Mouse (Mus musculus) adrenal gland, postnatal 4 days (tissue): ENCODE results near the gene Ribc2. TPM values are rescaled to one million over a fixed set of nuclear protein-coding genes. Genes with fewer than 3 reads are reported as not detected.

ENCODE experiments used
- DNase-seq, 2 experiments: peaks; one replicate each; pipeline ENCODE4 v3.0.0; 2021 to 2022; ENCODE audit warnings: low spot score in 2 of 2, mixed read lengths in 2 of 2
- total RNA-seq, 2 experiments: library from RNA; stranded (reverse); gene quantifications; 2 replicates each; pipeline ENCODE4 v1.2.3; 2021

Gene Ribc2
- total RNA-seq, 2 experiments from 2014 or later: not detected

DNA sequence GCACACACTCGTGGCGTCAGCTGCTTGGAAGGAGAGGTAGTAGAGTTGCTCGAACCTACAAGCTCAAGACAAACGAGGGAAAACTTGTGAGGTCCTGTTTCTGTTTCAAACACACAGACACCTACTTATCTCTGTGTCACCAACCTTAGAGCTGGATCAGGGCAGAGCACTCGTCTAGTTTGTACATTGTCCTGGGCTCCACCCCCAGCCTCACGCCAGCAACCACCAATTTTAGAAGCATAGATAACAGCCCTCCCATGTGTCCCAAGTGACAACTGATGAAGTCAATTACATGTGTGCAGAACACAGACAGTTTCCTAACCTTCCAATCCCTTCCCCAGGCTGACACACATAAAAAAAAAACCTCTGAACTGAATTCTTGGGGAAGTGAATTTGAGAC, 46.3 kb downstream of the Ribc2 start:
- DNase-seq: no peak

DNA sequence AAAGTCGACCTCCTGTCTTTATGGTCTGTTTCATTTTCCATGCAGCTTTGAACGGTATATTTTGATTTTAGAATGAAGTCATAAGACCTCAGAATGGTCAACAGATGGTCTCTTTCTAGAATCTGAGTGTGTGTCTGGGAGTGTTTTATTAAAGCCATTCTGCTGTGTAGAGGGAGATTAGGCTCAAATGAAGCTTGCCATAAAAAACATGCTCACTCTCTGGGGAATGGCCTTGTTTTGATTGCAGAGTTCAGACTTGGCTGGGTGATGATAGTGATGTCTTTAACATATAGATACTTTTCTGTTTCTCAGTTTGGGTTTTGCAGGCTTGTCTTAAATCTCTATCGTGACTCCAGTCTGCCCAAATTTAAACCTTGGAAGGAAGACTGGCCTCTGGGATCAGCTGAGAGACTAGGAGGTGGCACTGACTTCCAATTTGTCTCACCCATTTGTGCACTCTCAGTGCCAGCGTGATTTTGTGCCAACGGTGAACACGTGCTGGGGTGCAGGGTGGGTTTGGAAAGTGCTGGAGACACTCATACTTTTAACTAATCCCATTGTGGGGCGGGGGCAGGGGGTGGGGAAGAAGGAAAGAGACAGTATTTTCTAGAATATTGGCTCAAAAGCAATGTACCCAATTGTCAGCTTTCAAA, 47.8 kb downstream of the Ribc2 start:
- DNase-seq: no peak

DNA sequence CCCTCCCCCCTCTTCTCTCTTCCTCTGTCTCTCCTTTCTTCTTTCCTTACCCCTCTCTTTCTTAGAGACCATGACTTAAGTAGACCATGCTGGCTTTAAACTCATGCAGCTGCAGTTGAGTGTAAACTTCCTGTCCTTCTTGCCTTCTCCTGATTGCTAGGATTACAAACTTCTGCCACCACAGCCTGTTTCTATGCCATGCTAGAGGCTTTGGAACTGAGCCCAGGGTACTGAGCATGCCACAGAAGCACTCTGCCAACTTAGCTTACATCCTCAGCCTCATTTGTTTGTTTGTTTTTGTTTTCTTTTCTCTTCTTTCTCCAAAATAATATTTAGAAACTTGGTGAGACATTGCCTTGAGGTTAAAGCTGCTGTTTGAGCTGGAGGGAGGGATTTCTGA, 48.5 kb downstream of the Ribc2 start:
- no peak for DNase-seq

DNA sequence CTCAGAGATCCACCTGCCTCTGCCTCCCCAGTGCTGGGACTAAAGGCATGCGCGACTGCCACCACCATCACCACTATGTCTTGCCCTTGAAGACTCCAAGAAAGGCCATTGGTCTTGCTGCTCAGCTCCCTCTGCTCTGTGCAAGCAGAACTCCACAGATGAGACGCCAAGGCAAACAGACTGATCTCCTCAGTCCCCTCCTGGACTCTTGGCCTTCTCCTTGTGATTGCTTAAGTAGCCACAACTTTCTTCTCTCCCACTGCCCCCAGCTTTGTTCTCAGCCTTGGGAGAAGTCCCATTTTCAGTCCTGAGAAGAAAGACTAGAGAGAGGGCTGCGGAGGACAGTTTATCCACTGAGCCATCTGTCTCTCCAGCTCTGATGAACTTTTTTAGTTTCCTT, 50.2 kb downstream of the Ribc2 start:
- no peak for DNase-seq

GRCm38 (mm10) chr15:85186916-85187315, 55.0 kb downstream of the Ribc2 start:
- no peak for DNase-seq

GRCm38 (mm10) chr15:85188167-85188778, 56.4 kb downstream of the Ribc2 start:
- DNase-seq: no peak

Other genes starting within 250 kb of the Ribc2 start
- under 1 TPM; 0.65 to 0.70 TPM for gene Gm29666, start 212.0 kb upstream of the Ribc2 start, total RNA-seq
- gene Nup50, start 208.7 kb upstream of the Ribc2 start, total RNA-seq: 10 to 100 TPM; 32.6 to 38.2 TPM
- gene 5031439G07Rik, start 143.5 kb upstream of the Ribc2 start, total RNA-seq: 10 to 100 TPM; 40.4 to 44.4 TPM
- not detected for gene Upk3a, start 114.9 kb upstream of the Ribc2 start, total RNA-seq
- gene Fam118a, start 103.1 kb upstream of the Ribc2 start, total RNA-seq: 10 to 100 TPM; 16.6 to 19.2 TPM
- under 1 TPM; 0.39 to 0.79 TPM for gene Smc1b, start 114 bp upstream of the Ribc2 start, total RNA-seq
- gene Fbln1, start 73.9 kb downstream of the Ribc2 start, total RNA-seq: 10 to 100 TPM; 64.1 to 77.4 TPM
- gene Atxn10, start 204.2 kb downstream of the Ribc2 start, total RNA-seq: 100 to 1,000 TPM; 149 to 156 TPM